Mouse (Mus musculus): Measurements from ENCODE around the gene Krt13. TPM values are rescaled to one million over a fixed set of nuclear protein-coding genes. Genes with fewer than 3 reads are reported as not detected.

Krt13 gene
- polyA plus RNA-seq, 1 experiment from 2014 or later, result 0.68 TPM

GRCm38 (mm10) chr11:100120331-100120730 is 1.0 kb downstream of the Krt13 start:
- TF ChIP-seq CTCF (IDR thresholded peaks at IDR 0.05) (no peak), EP300 (IDR thresholded peaks at IDR 0.05) (peak; percentile 72)
- no peaks in the 10 kb centered on the region for H3K27me3 ChIP-seq (replicated peaks; ENCODE audit: insufficient read depth, low read length)
- ATAC-seq (peak; percentile 93), DNase-seq (ENCODE audit: low spot score) (peak; percentile 85)
- 0 out of 2 replicates have a peak, but pooled peaks cover 5% of the 10 kb centered on the region for H3K4me1 ChIP-seq (ENCODE audit: insufficient read depth, low read depth, low read length)
- H3K4me2 ChIP-seq (replicated peaks; ENCODE audit: low read depth, low read length), result no peak overlapping the region
- 50% methylated on average over 5 of the region's 5 CpGs for WGBS
- no peak overlapping the region for H3K4me3 ChIP-seq (ENCODE audit: low read depth, low read length)
- H3K36me3 ChIP-seq (ENCODE audit: insufficient read depth, low read length), result no peaks in the 10 kb centered on the region
- no peak overlapping the region for H3K9ac ChIP-seq (replicated peaks; ENCODE audit: low read depth)
- no peaks in the 10 kb centered on the region for H3K9me3 ChIP-seq (ENCODE audit: low read length)
- H3K27ac ChIP-seq (ENCODE audit: low read length), result no peak overlapping the region

DNA sequence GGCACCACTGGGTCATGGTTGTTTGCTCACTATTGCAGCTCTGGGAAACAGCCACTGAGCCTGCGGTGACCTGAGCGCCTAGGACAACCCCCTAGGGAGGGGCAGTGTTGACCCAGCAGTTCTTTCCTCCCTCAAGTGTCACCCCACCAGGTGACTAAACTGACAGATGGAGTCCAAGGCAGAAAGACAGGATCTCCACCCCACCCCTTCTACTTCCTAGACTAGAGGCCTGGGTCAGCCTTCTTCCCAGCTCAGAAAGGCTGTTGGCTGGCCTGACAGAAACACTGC is 7.7 kb downstream of the Krt13 start:
- H3K27me3 ChIP-seq (replicated peaks; ENCODE audit: insufficient read depth, low read length), result no peaks in the 10 kb centered on the region
- no peak overlapping the region for H3K9ac ChIP-seq (replicated peaks; ENCODE audit: low read depth)
- H3K4me2 ChIP-seq (replicated peaks; ENCODE audit: low read depth, low read length), result no peak overlapping the region
- no peaks in the 10 kb centered on the region for H3K9me3 ChIP-seq (ENCODE audit: low read length)
- no peaks in the 10 kb centered on the region for H3K4me1 ChIP-seq (ENCODE audit: insufficient read depth, low read depth, low read length)
- H3K4me3 ChIP-seq (ENCODE audit: low read depth, low read length), result no peak overlapping the region
- ATAC-seq (peak; percentile 85), DNase-seq (ENCODE audit: low spot score) (peak; percentile 65)
- no peaks in the 10 kb centered on the region for H3K36me3 ChIP-seq (ENCODE audit: insufficient read depth, low read length)
- 45% methylated on average over 2 of the region's 2 CpGs for WGBS
- no peak overlapping the region for H3K27ac ChIP-seq (ENCODE audit: low read length)
- TF ChIP-seq EP300 (IDR thresholded peaks at IDR 0.05) (peak; percentile 54), CTCF (IDR thresholded peaks at IDR 0.05) (no peak)

GRCm38 (mm10) chr11:100112935-100113741 is 8.2 kb downstream of the Krt13 start:
- H3K4me3 ChIP-seq (ENCODE audit: low read depth, low read length), result no peak overlapping the region
- ATAC-seq, result peak; percentile 25; the same call in 1 of the 2 replicates
- TF ChIP-seq CTCF (IDR thresholded peaks at IDR 0.05) (peak; percentile 19; the same call in 1 of the 2 replicates), EP300 (IDR thresholded peaks at IDR 0.05) (no peak; the same call in 1 of the 2 replicates)

GRCm38 (mm10) chr11:100105576-100106122 is 15.7 kb downstream of the Krt13 start, which contains the start of gene Krt36:
Krt36 (minus strand) TSS chr11:100105626.
- no peak for ATAC-seq
- WGBS, result 81% methylated on average over 6 of the region's 6 CpGs

More at GRCm38 (mm10) chr11:100112935-100113741, 8.2 kb downstream of the Krt13 start:
- Histone ChIP-seq H3K27me3 (replicated peaks; ENCODE audit: insufficient read depth, low read length) (no peaks in the 10 kb centered on the region), H3K27ac (ENCODE audit: low read length) (no peak overlapping the region; the same call in 1 of the 2 replicates), H3K9me3 (ENCODE audit: low read length) (no peaks in the 10 kb centered on the region), H3K9ac (replicated peaks; ENCODE audit: low read depth) (no peak overlapping the region), H3K36me3 (ENCODE audit: insufficient read depth, low read length) (no peaks in the 10 kb centered on the region), H3K4me2 (replicated peaks; ENCODE audit: low read depth, low read length) (no peak overlapping the region), H3K4me1 (ENCODE audit: insufficient read depth, low read depth, low read length) (no peaks in the 10 kb centered on the region)
- DNase-seq (ENCODE audit: low spot score), result no peak
- 50% methylated on average over 11 of the region's 11 CpGs for WGBS

GRCm38 (mm10) chr11:100102693-100103429 is 18.5 kb downstream of the Krt13 start:
- no peak overlapping the region for H3K27ac ChIP-seq (ENCODE audit: low read length)
- H3K4me1 ChIP-seq (ENCODE audit: insufficient read depth, low read depth, low read length), result no peaks in the 10 kb centered on the region
- 55% methylated on average over 15 of the region's 15 CpGs for WGBS
- no peak overlapping the region for H3K4me3 ChIP-seq (ENCODE audit: low read depth, low read length)
- no peaks in the 10 kb centered on the region for H3K36me3 ChIP-seq (ENCODE audit: insufficient read depth, low read length)
- H3K27me3 ChIP-seq (replicated peaks; ENCODE audit: insufficient read depth, low read length), result no peaks in the 10 kb centered on the region
- DNase-seq (ENCODE audit: low spot score) (no peak), ATAC-seq (no peak)
- no peak overlapping the region for H3K4me2 ChIP-seq (replicated peaks; ENCODE audit: low read depth, low read length)
- no peaks in the 10 kb centered on the region for H3K9me3 ChIP-seq (ENCODE audit: low read length)
- TF ChIP-seq CTCF (IDR thresholded peaks at IDR 0.05) (no peak), EP300 (IDR thresholded peaks at IDR 0.05) (no peak)
- H3K9ac ChIP-seq (replicated peaks; ENCODE audit: low read depth), result no peak overlapping the region

More at GRCm38 (mm10) chr11:100105576-100106122, 15.7 kb downstream of the Krt13 start, which contains the start of gene Krt36:
- Histone ChIP-seq H3K4me3 (ENCODE audit: low read depth, low read length) (no peak within 1 kb of the TSS), H3K4me1 (ENCODE audit: insufficient read depth, low read depth, low read length) (no peaks in the 10 kb centered on the region), H3K4me2 (replicated peaks; ENCODE audit: low read depth, low read length) (no peak within 1 kb of the TSS), H3K9me3 (ENCODE audit: low read length) (no peaks in the 10 kb centered on the region), H3K9ac (replicated peaks; ENCODE audit: low read depth) (no peak within 1 kb of the TSS), H3K27me3 (replicated peaks; ENCODE audit: insufficient read depth, low read length) (no peaks in the 10 kb centered on the region), H3K27ac (ENCODE audit: low read length) (no peak within 1 kb of the TSS), H3K36me3 (ENCODE audit: insufficient read depth, low read length) (no peaks in the 10 kb centered on the region)
- no peak for TF ChIP-seq CTCF (IDR thresholded peaks at IDR 0.05)
- DNase-seq (ENCODE audit: low spot score), result no peak

- Histone ChIP-seq H3K27ac (ENCODE audit: low read length) (no peak overlapping the region), H3K4me2 (replicated peaks; ENCODE audit: low read depth, low read length) (no peak overlapping the region), H3K9me3 (ENCODE audit: low read length) (no peaks in the 10 kb centered on the region), H3K4me3 (ENCODE audit: low read depth, low read length) (no peak overlapping the region), H3K4me1 (ENCODE audit: insufficient read depth, low read depth, low read length) (no peaks in the 10 kb centered on the region), H3K9ac (replicated peaks; ENCODE audit: low read depth) (no peak overlapping the region), H3K36me3 (ENCODE audit: insufficient read depth, low read length) (no peaks in the 10 kb centered on the region), H3K27me3 (replicated peaks; ENCODE audit: insufficient read depth, low read length) (no peaks in the 10 kb centered on the region)
- TF ChIP-seq EP300 (IDR thresholded peaks at IDR 0.05) (no peak), CTCF (IDR thresholded peaks at IDR 0.05) (no peak)
- no peak for DNase-seq (ENCODE audit: low spot score)
- 66% methylated on average over 4 of the region's 4 CpGs for WGBS
- no peak for ATAC-seq
These were observed 21.0 kb downstream of the Krt13 start for GRCm38 (mm10) chr11:100100391-100100790.

All from lung, postnatal 0 days (tissue).